Comparison of ENCODE assay signal across 8 mouse cellular contexts in the genomic region with DNA sequence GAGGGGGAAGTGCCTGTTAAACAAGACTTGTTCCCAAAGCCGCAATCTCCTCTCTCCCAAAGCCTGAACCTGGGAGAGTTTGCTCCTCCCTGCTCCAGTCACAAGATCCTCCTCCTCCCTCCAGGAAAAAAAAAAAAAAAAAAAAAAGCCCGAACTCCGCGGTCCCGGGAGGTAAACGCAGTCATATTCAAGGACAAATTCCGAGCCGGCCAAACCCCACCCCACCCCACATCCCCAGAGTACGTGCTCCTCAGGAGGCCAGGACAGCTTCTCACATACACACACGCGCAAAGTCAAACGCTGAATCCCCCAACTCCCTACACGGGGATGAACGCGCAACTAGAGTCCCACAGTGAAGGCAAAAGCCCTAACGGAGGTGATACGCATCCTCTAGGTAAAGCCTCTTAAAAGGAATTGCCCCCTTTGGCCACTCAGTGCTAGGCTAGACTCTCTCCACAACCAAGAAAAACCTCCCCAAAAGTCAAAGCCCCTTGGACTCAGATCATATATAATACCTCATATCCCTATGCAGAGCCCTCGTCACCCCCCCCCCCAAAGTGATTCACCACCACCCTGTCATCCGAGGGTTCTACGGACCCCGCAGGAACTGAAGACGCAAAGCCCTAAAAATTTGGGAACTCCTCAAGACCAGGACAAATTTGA. TPM values are rescaled to one million over a fixed set of nuclear protein-coding genes. Genes with fewer than 3 reads are reported as not detected.
DNase-seq lines count a peak whose midpoint lies in the region; ATAC-seq lines count a peak whose summit lies in the region.
"Had no signal": no experiment of that assay in that cellular context is flagged by ENCODE, and none has a peak within 500 bp of the region (broad histone marks: within the 10 kb centered on the region; RNA-seq: fewer than 3 reads in every experiment).

No protein-coding gene starts in this region.

- peak; percentile 55 for ATAC-seq in hindbrain, embryonic 16.5 days
- no peak; the same call in 1 of the 2 replicates for ATAC-seq in neural tube, embryonic 14.5 days (ENCODE audit: low read depth)

- WGBS in hindbrain, embryonic 16.5 days = 2% methylated on average over 22 of the region's 22 CpGs
- WGBS in neural tube, embryonic 14.5 days = 3% methylated on average over 22 of the region's 22 CpGs

- peaks cover 5% of the 10 kb centered on the region for H3K4me1 ChIP-seq in hindbrain, embryonic 16.5 days (ENCODE audit: control insufficient read depth, insufficient read depth, low read depth, low read length)
- H3K4me1 ChIP-seq in neural tube, embryonic 14.5 days (ENCODE audit: control insufficient read depth, insufficient read depth, low read length) = no peaks in the 10 kb centered on the region

- H3K9ac ChIP-seq in hindbrain, embryonic 16.5 days (ENCODE audit: low read depth, low read length) = peak overlapping the region; percentile 61
- H3K9ac ChIP-seq in neural tube, embryonic 14.5 days (replicated peaks; ENCODE audit: low read depth, low read length) = peak overlapping the region; percentile 54; the same call in 1 of the 2 replicates

- peak overlapping the region; percentile 78 for H3K4me2 ChIP-seq in hindbrain, embryonic 16.5 days (ENCODE audit: low read length)
- peak overlapping the region; percentile 70 for H3K4me2 ChIP-seq in neural tube, embryonic 14.5 days (ENCODE audit: low read depth, low read length)

- H3K27ac ChIP-seq in hindbrain, embryonic 16.5 days (ENCODE audit: low read depth, low read length) = no peak overlapping the region
- H3K27ac ChIP-seq in neural tube, embryonic 14.5 days (ENCODE audit: low read depth, low read length) = no peak overlapping the region

- DNase-seq in left cerebral cortex, postnatal 25 days (ENCODE audit: low spot score in 2 of 2) = peak; percentile 23 to 58
- no peak for DNase-seq in left cerebral cortex, adult 8-10 months (ENCODE audit: low spot score in 2 of 2)
- DNase-seq in cerebellum, postnatal 36 days = peak; percentile 45 to 55
- DNase-seq in urinary bladder, adult 18-20 months (ENCODE audit: low spot score in 2 of 2) = no peak
- no peak for DNase-seq in right cerebral cortex, adult 18-20 months

- H3K36me3 ChIP-seq in hindbrain, embryonic 16.5 days (ENCODE audit: control insufficient read depth, insufficient read depth, low read length) = peaks cover 12% of the 10 kb centered on the region; the same call in 1 of the 2 replicates
- H3K36me3 ChIP-seq in neural tube, embryonic 14.5 days (ENCODE audit: control insufficient read depth, insufficient read depth, low read length) = peaks cover 6% of the 10 kb centered on the region; the same call in 1 of the 2 replicates

- H3K4me3 ChIP-seq in hindbrain, embryonic 16.5 days (ENCODE audit: low read length) = peak overlapping the region; percentile 53
- H3K4me3 ChIP-seq in neural tube, embryonic 14.5 days (ENCODE audit: low read depth, low read length) = peak overlapping the region; percentile 42

- intact Hi-C loops in left cerebral cortex, postnatal 25 days (cut with DNase I) = loop anchor here (1.0 kb wide), 1 partner anchor 56 kb away; no protein-coding TSS in a partner anchor

- H3K27me3 ChIP-seq in hindbrain, embryonic 16.5 days (replicated peaks; ENCODE audit: control insufficient read depth, insufficient read depth, low read length) = peaks cover 54% of the 10 kb centered on the region
- H3K27me3 ChIP-seq in neural tube, embryonic 14.5 days (ENCODE audit: control insufficient read depth, insufficient read depth, low read length) = peaks cover 49% of the 10 kb centered on the region

- H3K9me3 ChIP-seq in hindbrain, embryonic 16.5 days (ENCODE audit: control insufficient read depth, low read length) = no peaks in the 10 kb centered on the region
- no peaks in the 10 kb centered on the region for H3K9me3 ChIP-seq in neural tube, embryonic 14.5 days (ENCODE audit: control insufficient read depth, low read length)

RNA-seq across cellular contexts. Expression of gene Gm20479, which starts 38.4 kb away (rescaled TPM):
- total RNA-seq in left cerebral cortex, postnatal 25 days (2021) = not detected
- not detected for total RNA-seq in left cerebral cortex, adult 8-10 months (2022)
- polyA plus RNA-seq in hindbrain, embryonic 16.5 days (2015; fragmentation: Nextera tagmentation; extraction: Ambion mirVana) = not detected in 2 replicates
- polyA plus RNA-seq in neural tube, embryonic 14.5 days (2014; fragmentation: Nextera tagmentation; extraction: Ambion mirVana) = not detected in 2 replicates
- total RNA-seq: layer of hippocampus, postnatal 36 days had no signal

RNA-seq across cellular contexts. Expression of gene Shkbp1, which starts 39.8 kb away (rescaled TPM):
- 10 to 100 TPM; 21.7 to 31.2 TPM for total RNA-seq in left cerebral cortex, postnatal 25 days (2021)
- total RNA-seq in left cerebral cortex, adult 8-10 months (2022) = 10 to 100 TPM; 20.7 to 25.9 (median 23.1) TPM
- 31.6 and 38.0 TPM in 2 replicates for polyA plus RNA-seq in hindbrain, embryonic 16.5 days (2015; fragmentation: Nextera tagmentation; extraction: Ambion mirVana)
- polyA plus RNA-seq in neural tube, embryonic 14.5 days (2014; fragmentation: Nextera tagmentation; extraction: Ambion mirVana) = 29.6 and 35.6 TPM in 2 replicates

RNA-seq across cellular contexts. Expression of gene Sptbn4, which starts 51.8 kb away (rescaled TPM):
- 100 to 1,000 TPM; 132 to 139 TPM for total RNA-seq in left cerebral cortex, postnatal 25 days (2021)
- total RNA-seq in left cerebral cortex, adult 8-10 months (2022) = 100 to 1,000 TPM; 119 to 133 (median 127) TPM
- 3.1 and 3.7 TPM in 2 replicates for polyA plus RNA-seq in hindbrain, embryonic 16.5 days (2015; fragmentation: Nextera tagmentation; extraction: Ambion mirVana)
- polyA plus RNA-seq in neural tube, embryonic 14.5 days (2014; fragmentation: Nextera tagmentation; extraction: Ambion mirVana) = 3.9 and 5.6 TPM in 2 replicates

RNA-seq across cellular contexts. Expression of gene Blvrb, which starts 52.1 kb away (rescaled TPM):
- total RNA-seq in left cerebral cortex, postnatal 25 days (2021) = 10 to 100 TPM; 12.0 to 15.9 TPM
- 10 to 100 TPM; 17.3 to 23.4 (median 20.2) TPM for total RNA-seq in left cerebral cortex, adult 8-10 months (2022)
- 23.4 and 23.7 TPM in 2 replicates for polyA plus RNA-seq in hindbrain, embryonic 16.5 days (2015; fragmentation: Nextera tagmentation; extraction: Ambion mirVana)
- 12.1 and 23.0 TPM in 2 replicates for polyA plus RNA-seq in neural tube, embryonic 14.5 days (2014; fragmentation: Nextera tagmentation; extraction: Ambion mirVana)

RNA-seq across cellular contexts. Expression of gene Ltbp4, which starts 58.2 kb away (rescaled TPM):
- 10 to 100 TPM; 46.7 to 50.4 TPM for total RNA-seq in left cerebral cortex, postnatal 25 days (2021)
- total RNA-seq in left cerebral cortex, adult 8-10 months (2022) = 10 to 100 TPM; 41.9 to 51.1 (median 44.6) TPM
- 14.1 and 17.2 TPM in 2 replicates for polyA plus RNA-seq in hindbrain, embryonic 16.5 days (2015; fragmentation: Nextera tagmentation; extraction: Ambion mirVana)
- polyA plus RNA-seq in neural tube, embryonic 14.5 days (2014; fragmentation: Nextera tagmentation; extraction: Ambion mirVana) = 5.8 and 11.5 TPM in 2 replicates

Comparison
In these comparisons a context has a peak if more than half of its experiments do, and no peak if none do; other contexts are left out.
1. DNase-seq: peak in left cerebral cortex, postnatal 25 days (2 of 2) and cerebellum, postnatal 36 days (2 of 2); none in left cerebral cortex, adult 8-10 months (0 of 2), urinary bladder, adult 18-20 months (0 of 2) and right cerebral cortex, adult 18-20 months (single experiment).